Mouse (Mus musculus) hindbrain, embryonic 10.5 days (tissue): ENCODE results near the gene Gm6904. TPM values are rescaled to one million over a fixed set of nuclear protein-coding genes. Genes with fewer than 3 reads are reported as not detected.
"Not testable (repeated sequence)": the region's sequence is repeated elsewhere in the genome, so short reads cannot be mapped to it uniquely, and the experiment has no call there.

Source experiments
- DNase-seq: peaks from one replicate; pipeline ENCODE4 v3.0.0-alpha.2; 2017; ENCODE audit warnings: low spot score
- H3K27ac ChIP-seq: fragments of 300-500 bp; sonication (generic); 2 replicates; pipeline ENCODE4 v1.5.1; 2016; ENCODE audit warnings: mild to moderate bottlenecking, moderate library complexity
- H3K27me3 ChIP-seq: fragments of 300-500 bp; sonication (generic); 2 replicates; pipeline ENCODE4 v1.6.1; 2016; ENCODE audit warnings: mild to moderate bottlenecking; ENCODE audit not compliant: poor library complexity, insufficient read depth, severe bottlenecking
- H3K36me3 ChIP-seq: fragments of 300-500 bp; sonication (generic); 2 replicates; pipeline ENCODE4 v1.6.1; 2016; ENCODE audit warnings: mild to moderate bottlenecking, moderate library complexity
- H3K4me1 ChIP-seq: fragments of 300-500 bp; sonication (generic); replicated peaks from 2 replicates; pipeline ENCODE4 v1.6.1; 2016; ENCODE audit warnings: mild to moderate bottlenecking
- H3K4me3 ChIP-seq: fragments of 300-500 bp; sonication (generic); 2 replicates; pipeline ENCODE4 v1.5.1; 2016; ENCODE audit warnings: mild to moderate bottlenecking, moderate library complexity
- H3K9me3 ChIP-seq: fragments of 300-500 bp; sonication (generic); 2 replicates; pipeline ENCODE4 v1.6.1; 2016; ENCODE audit warnings: mild to moderate bottlenecking, moderate library complexity
- WGBS: fragments of 180-500 bp; shearing (Covaris S2); methylation state at CpG from one replicate; pipeline ENCODE4 v1.1.7; 2016; 5-methylcytosine and 5-hydroxymethylcytosine counted together
- polyA plus RNA-seq: library from polyadenylated mRNA; unstranded; fragments of >200 nt; fragmentation: Nextera tagmentation; extraction: Ambion mirVana; gene quantifications from 2 replicates; pipeline ENCODE4 v1.2.1, GENCODE M21; 2016

The Gm6904 gene
- polyA plus RNA-seq = not detected in 2 replicates

DNA sequence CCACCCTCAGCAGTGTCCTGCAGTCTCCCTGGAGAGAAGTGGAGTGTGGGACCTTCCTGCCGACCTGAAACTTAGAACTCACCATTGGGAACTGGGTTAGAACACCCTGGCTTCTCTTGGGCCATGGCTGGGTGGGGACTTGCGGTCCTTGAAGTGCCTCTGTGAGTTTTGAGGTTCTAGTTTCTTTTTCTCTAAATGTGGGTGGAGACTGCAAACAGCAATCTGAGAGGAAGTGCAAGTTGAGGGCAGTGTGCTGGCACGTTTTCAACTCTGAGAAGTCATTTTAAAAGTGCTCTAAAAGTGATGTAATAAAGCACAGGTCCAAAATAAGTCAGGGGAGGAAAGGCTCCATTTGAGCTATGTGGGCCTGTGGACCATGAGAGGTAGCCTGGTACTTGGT, at the start of gene Gm6904:
Gm6904 (minus strand) TSS at position 161 of the 400 bp plus-strand sequence.
- no peak for DNase-seq
- WGBS = 81% methylated on average over 3 of the region's 3 CpGs
- no peaks in the 10 kb centered on the region for H3K9me3 ChIP-seq
- no peak within 1 kb of the TSS for H3K4me3 ChIP-seq
- H3K4me1 ChIP-seq = no peaks in the 10 kb centered on the region
- H3K36me3 ChIP-seq = no peaks in the 10 kb centered on the region
- H3K27me3 ChIP-seq = no peaks in the 10 kb centered on the region
- no peak within 1 kb of the TSS for H3K27ac ChIP-seq

DNA sequence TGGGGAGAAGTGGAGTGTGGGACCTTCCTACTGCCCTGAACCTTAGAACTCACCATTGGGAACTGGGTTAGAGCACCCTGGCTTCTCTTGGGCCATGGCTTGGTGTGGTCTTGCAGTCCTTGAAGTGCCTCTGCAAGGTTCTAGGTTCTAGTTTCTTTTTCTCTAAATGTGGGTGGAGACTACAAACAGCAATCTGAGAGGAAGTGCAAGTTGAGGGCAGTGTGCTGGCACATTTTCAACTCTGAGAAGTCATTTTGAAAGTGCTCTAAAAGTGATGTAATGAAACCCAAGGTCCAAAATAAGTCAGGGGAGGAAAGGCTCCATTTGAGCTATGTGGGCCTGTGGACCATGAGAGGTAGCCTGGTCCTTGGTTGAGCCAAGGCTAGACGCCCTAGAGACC, 37.4 kb upstream of the Gm6904 start, which contains the start of gene Phf11a:
Phf11a (minus strand) TSS at position 132 of the 400 bp plus-strand sequence.
- WGBS = 77% methylated on average over 1 of the region's 1 CpGs
- H3K36me3 ChIP-seq, H3K27me3 ChIP-seq, H3K4me3 ChIP-seq, H3K4me1 ChIP-seq, H3K27ac ChIP-seq, H3K9me3 ChIP-seq, DNase-seq: not testable (repeated sequence)

DNA sequence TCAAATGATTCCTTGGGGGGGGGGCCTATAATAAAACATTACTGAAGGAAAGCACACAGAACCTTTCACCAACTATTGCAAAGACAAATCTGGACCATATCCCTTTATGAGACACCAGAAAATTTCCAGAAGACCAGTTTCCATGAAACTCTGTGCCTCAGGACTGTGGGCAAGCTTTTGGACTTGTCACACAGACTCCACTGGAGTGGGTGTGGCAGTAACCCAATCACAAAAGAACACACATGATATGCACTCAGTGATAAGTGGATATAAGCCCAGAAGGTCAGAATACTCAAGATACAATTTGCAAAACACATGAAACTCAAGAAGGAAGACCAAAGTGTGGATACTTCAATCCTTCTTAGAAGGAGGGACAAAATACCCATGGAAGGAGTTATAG, 31.8 kb upstream of the Gm6904 start:
- not testable (repeated sequence) for H3K36me3 ChIP-seq, H3K9me3 ChIP-seq, H3K27me3 ChIP-seq, H3K4me3 ChIP-seq, H3K4me1 ChIP-seq, H3K27ac ChIP-seq, DNase-seq

DNA sequence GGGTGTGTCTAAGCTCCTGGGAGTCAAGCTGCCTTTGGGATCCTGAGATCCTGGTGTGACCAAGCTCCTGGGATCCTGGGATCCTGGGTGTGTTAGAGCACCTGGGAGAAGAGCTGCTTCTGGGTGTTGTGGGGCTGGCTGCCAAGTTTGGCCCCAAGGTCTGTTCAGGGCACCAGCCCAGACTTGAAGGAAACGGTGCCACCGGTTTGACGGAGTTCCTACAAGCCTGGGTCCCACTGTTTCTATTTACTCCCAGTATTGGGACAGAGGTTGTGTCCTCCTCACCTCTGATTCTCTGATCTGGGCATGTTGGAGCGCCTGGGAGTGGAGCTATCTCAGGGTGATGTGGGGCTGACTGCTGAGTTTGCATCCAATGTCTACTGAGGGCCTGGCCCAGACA, 14.9 kb upstream of the Gm6904 start:
- H3K27ac ChIP-seq, H3K4me1 ChIP-seq, H3K27me3 ChIP-seq, H3K36me3 ChIP-seq, DNase-seq, H3K4me3 ChIP-seq, H3K9me3 ChIP-seq: not testable (repeated sequence)
- 86% methylated on average over 4 of the region's 4 CpGs for WGBS

DNA sequence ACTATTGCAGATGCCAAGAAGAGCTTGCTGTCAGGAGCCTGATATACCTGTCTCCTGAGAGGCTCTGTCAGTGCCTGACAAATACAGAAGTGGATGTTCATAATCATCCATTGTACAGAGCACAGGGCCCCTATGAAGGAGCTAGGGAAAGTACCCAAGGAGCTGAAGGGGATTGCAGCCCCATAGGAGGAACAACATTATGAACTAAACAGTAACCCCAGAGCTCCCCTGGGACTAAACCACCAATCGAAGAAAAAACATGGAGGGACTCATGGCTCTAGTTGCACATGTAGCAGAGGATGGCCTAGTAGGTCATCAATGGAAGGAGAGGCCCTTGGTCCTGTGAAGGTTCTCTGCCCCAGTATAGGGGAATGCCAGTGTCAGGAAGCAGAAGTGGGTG, 4.2 kb downstream of the Gm6904 start:
- DNase-seq, H3K36me3 ChIP-seq, H3K4me3 ChIP-seq, H3K27me3 ChIP-seq, H3K9me3 ChIP-seq, H3K4me1 ChIP-seq, H3K27ac ChIP-seq: not testable (repeated sequence)
- WGBS = 93% methylated on average over 1 of the region's 1 CpGs

DNA sequence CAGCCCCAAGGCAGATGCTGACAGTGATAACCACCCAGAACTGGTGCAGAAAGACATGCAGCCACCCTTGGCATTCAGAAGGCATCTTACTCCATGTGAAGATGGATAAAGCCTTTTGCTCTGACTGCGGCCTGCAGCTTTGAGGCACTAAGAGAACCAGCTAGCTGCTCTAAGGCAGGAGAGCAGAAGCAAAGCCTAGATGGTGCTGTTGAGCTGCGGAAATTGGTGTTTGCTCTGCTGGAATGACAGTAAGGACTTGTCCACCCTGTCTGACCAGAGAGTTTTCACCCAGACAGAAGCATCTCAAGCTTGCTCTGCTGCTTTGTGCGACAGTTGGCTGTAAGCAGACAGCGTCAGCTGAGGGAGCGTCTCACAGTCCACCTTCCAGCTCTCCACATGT, 9.7 kb downstream of the Gm6904 start:
- H3K4me3 ChIP-seq, H3K36me3 ChIP-seq, DNase-seq, H3K27me3 ChIP-seq, H3K27ac ChIP-seq, H3K9me3 ChIP-seq, H3K4me1 ChIP-seq: not testable (repeated sequence)
- WGBS = 73% methylated on average over 5 of the region's 5 CpGs

DNA sequence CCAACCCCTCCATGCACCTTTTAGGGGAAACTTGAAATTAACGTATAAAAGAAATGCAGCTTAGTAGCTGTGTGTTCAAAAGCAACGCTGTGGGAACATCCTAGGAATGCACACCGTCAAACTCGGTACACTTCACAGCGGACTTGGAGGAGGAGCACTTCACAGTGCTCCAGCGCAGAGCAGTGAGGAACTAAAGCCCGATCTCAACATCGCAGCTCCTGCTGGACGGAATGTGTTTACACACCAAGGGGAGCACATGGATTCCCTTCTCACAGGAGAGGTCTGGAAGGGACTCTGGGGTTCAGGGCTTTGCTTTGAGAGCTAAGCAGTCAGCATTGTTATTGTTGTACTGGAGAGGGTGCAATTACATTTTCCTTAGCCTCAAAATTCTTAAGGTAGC, 26.4 kb downstream of the Gm6904 start:
- DNase-seq = no peak
- H3K4me1 ChIP-seq = no peaks in the 10 kb centered on the region
- H3K36me3 ChIP-seq = peaks cover 100% of the 10 kb centered on the region
- WGBS = 94% methylated on average over 9 of the region's 9 CpGs
- H3K27ac ChIP-seq = no peak overlapping the region
- no peaks in the 10 kb centered on the region for H3K27me3 ChIP-seq
- no peak overlapping the region for H3K4me3 ChIP-seq
- H3K9me3 ChIP-seq = peaks cover 13% of the 10 kb centered on the region

DNA sequence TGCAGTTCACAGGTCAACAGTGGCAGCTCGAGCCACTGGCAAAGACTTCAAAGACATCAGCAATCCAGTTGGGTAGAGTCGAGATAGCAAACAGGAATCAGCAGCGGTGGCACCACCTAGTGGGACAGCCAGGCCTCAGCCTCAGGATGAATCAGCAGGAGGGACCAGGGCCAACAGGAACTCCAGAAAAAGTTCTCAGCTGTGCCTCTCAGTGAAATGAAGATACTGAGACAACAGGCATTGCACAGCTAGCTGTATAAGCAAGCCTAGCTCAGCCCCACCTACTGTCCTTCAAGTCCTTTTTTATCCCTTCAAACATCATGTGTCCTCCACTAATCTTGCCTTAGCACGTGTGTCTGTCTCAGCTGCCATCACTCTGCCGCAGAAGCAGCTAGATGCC, 28.0 kb downstream of the Gm6904 start:
- no peak overlapping the region for H3K27ac ChIP-seq
- 78% methylated on average over 5 of the region's 5 CpGs for WGBS

DNA sequence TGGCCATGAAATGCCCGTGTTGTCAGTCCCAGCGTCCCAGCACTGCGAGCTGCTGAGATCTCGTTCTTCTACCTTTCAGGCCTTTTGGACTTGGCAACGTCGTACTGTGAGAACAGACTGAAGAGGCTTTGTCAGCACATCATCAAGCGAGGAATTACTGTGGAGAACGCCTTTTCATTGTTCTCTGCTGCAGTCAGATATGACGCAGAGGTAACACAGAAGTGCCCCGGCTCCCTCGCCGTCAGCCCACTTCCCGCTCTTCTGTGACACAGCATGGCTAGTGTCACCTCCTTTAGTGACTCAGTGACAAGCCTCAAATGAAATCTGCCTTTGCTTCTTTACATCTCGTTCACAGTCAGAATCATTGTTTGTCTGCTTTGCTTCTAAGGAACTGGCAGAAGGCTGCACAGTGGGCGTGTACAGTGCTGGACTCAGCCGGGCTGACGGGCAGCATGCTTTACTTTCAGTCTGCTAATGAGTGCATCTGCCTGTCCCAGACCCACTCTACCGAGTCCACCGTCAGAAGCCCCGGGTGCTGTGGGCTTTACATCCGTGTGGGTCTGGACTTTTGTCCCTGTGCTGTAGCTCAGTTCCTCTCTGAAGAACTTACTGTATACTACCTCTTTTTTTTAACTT, 29.6 kb downstream of the Gm6904 start:
- 90% methylated on average over 21 of the region's 21 CpGs for WGBS
- peaks cover 100% of the 10 kb centered on the region for H3K36me3 ChIP-seq

More for the DNA sequence above, 28.0 kb downstream of the Gm6904 start:
- Histone ChIP-seq H3K4me1 (no peaks in the 10 kb centered on the region), H3K9me3 (no peaks in the 10 kb centered on the region), H3K36me3 (peaks cover 100% of the 10 kb centered on the region), H3K4me3 (no peak overlapping the region), H3K27me3 (no peaks in the 10 kb centered on the region)
- no peak for DNase-seq

DNA sequence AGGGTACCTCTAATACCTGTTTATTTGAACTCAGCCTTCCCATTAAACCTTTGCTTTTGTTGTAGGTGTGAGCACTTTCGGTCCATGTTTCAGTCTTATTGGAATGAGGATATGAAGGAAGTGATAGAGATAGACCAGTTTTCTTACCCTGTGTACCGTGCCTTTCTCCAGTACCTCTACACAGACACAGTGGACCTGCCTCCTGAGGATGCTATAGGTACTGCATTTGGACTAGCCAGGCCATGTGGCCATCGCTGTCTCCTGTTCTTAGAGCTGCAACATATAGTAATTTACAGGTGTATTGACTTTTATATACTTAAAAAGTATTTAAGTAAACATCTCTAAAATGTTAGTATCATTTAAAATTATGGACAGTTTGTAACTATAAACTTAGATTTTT, 30.2 kb downstream of the Gm6904 start:
- H3K4me3 ChIP-seq = no peak overlapping the region
- 95% methylated on average over 3 of the region's 3 CpGs for WGBS
- H3K36me3 ChIP-seq = peaks cover 100% of the 10 kb centered on the region

More for the DNA sequence above, 29.6 kb downstream of the Gm6904 start:
- Histone ChIP-seq H3K27me3 (no peaks in the 10 kb centered on the region), H3K27ac (no peak overlapping the region), H3K4me1 (no peaks in the 10 kb centered on the region), H3K9me3 (no peaks in the 10 kb centered on the region), H3K4me3 (no peak overlapping the region)
- DNase-seq = no peak

DNA sequence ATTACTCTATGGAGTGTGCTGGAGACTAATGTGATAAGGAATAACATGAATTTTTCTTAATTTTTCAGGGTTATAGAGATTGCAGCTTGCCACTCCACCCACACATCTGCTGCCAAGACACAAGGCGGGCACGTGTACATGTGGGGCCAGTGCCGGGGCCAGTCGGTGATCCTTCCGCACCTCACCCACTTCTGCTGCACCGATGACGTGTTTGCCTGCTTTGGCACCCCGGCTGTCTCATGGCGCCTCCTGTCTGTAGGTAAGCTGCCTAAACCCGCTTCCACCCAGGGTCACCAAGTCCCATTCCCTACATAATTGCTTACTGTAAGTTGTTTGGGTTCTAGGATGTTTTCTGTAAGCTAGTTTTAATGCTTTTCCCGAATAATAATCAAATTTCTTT, 33.8 kb downstream of the Gm6904 start:
- Histone ChIP-seq H3K27ac (no peak overlapping the region), H3K36me3 (peaks cover 100% of the 10 kb centered on the region)

More for the DNA sequence above, 30.2 kb downstream of the Gm6904 start:
- no peaks in the 10 kb centered on the region for H3K4me1 ChIP-seq
- H3K27me3 ChIP-seq = no peaks in the 10 kb centered on the region
- no peak for DNase-seq
- H3K27ac ChIP-seq = no peak overlapping the region
- no peaks in the 10 kb centered on the region for H3K9me3 ChIP-seq

DNA sequence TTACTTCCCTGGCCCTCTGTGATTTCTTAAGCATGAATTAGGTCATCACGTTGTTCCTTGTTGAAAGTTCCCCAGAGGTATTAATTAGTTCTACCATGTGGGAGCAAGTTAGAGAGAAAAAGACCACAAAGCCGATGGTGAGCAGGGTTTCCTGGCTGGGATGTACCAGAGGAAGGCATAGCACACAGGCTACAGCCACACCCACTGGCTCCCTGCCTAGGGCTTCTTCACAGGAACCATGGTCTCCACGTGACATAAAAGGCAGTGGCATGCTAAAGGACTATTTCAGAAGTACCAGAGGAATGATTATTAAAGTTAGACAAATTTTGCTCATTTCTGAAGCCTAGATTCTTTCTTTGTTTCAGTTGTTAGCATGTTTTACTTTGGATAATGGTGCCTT, 40.8 kb downstream of the Gm6904 start:
- no peak for DNase-seq
- 89% methylated on average over 3 of the region's 3 CpGs for WGBS
- Histone ChIP-seq H3K9me3 (no peaks in the 10 kb centered on the region), H3K27me3 (no peaks in the 10 kb centered on the region), H3K4me1 (no peaks in the 10 kb centered on the region), H3K4me3 (no peak overlapping the region), H3K36me3 (peaks cover 98% of the 10 kb centered on the region), H3K27ac (no peak overlapping the region)

More for the DNA sequence above, 33.8 kb downstream of the Gm6904 start:
- Histone ChIP-seq H3K4me3 (no peak overlapping the region), H3K4me1 (no peaks in the 10 kb centered on the region), H3K27me3 (no peaks in the 10 kb centered on the region), H3K9me3 (no peaks in the 10 kb centered on the region)
- DNase-seq = no peak
- WGBS = 92% methylated on average over 11 of the region's 11 CpGs

DNA sequence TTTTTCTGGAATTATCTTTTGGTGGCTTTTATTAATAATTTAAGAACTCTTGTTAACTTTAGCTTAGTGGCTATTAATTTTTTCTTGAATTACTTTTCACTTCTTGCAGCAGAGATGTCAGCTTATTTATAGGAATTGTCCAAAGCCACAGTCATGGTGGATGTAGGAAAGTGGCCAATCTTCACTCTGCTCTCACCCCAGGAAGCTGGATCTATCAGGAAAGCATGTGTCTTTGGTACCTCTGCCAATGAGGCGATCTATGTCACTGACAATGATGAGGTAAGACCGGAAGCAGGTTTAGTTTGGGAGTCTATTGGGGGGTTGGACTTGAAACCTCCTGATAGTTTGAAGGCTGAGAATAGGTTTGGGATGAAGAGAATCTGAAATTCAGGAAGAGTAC, 50.2 kb downstream of the Gm6904 start:
- Histone ChIP-seq H3K9me3 (no peaks in the 10 kb centered on the region), H3K4me1 (peaks cover 38% of the 10 kb centered on the region), H3K27ac (no peak overlapping the region), H3K4me3 (no peak overlapping the region), H3K36me3 (peaks cover 49% of the 10 kb centered on the region), H3K27me3 (no peaks in the 10 kb centered on the region)
- no peak for DNase-seq
- 94% methylated on average over 2 of the region's 2 CpGs for WGBS

DNA sequence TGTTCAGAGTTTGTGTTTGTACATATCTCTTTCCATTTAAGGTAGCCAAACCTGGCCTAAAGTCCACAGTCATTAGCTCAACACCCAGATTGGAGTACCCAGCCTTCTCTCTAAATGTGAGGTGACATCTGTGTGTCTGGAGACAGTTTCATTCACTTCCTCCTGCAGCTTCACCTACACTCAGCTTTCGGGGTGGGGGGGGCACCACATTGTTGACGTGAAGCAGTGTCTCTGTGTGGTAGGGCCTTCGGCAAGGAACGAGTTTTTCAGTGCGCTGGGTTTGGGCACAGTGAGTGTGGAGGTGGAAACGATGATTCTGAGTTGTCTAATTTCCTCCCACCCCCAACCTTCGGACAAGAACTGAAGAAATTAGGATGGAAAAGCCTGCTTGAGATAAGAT, 51.0 kb downstream of the Gm6904 start:
- 92% methylated on average over 7 of the region's 7 CpGs for WGBS
- Histone ChIP-seq H3K36me3 (peaks cover 41% of the 10 kb centered on the region), H3K27me3 (no peaks in the 10 kb centered on the region), H3K9me3 (no peaks in the 10 kb centered on the region), H3K4me3 (no peak overlapping the region), H3K27ac (no peak overlapping the region), H3K4me1 (peaks cover 46% of the 10 kb centered on the region)
- no peak for DNase-seq
